Mouse (Mus musculus) myocyte (in vitro differentiated cells): ENCODE measurements around the gene Gemin8.

ENCODE experiments used
- CEBPB ChIP-seq: IDR thresholded peaks from 2 replicates; pipeline ENCODE4 v1.6.1; 2011; ENCODE audit warnings: mild to moderate bottlenecking, moderate library complexity; ENCODE audit not compliant: poor library complexity, insufficient read depth, severe bottlenecking
- E2F4 ChIP-seq: IDR thresholded peaks from one replicate; pipeline ENCODE4 v1.6.1; 2011; ENCODE audit warnings: mild to moderate bottlenecking, control low read depth, moderate library complexity; ENCODE audit not compliant: insufficient read depth
- MAX ChIP-seq: IDR thresholded peaks from one replicate; pipeline ENCODE4 v1.6.1; 2011; ENCODE audit warnings: low read depth, mild to moderate bottlenecking, control low read depth
- MYOD1 ChIP-seq, 3 experiments: IDR thresholded peaks; one replicate each; pipeline ENCODE4 v1.6.1; 2011; ENCODE audit warnings: control low read depth in 2 of 3, low read depth in 2 of 3, mild to moderate bottlenecking in 2 of 3, moderate library complexity in 1 of 3; ENCODE audit not compliant: insufficient read length in 2 of 3, control insufficient read depth in 1 of 3
- MYOG ChIP-seq, 3 experiments: IDR thresholded peaks; one replicate each; pipeline ENCODE4 v1.6.1; 2011; ENCODE audit warnings: control low read depth in 2 of 3, low read depth in 2 of 3, mild to moderate bottlenecking in 2 of 3; ENCODE audit not compliant: insufficient read length in 2 of 3, control insufficient read depth in 1 of 3, insufficient read depth in 1 of 3
- POLR2A ChIP-seq: IDR thresholded peaks from one replicate; pipeline ENCODE4 v1.6.1; 2011; ENCODE audit warnings: low read depth, mild to moderate bottlenecking, control low read depth, moderate library complexity; ENCODE audit not compliant: insufficient read length
- POLR2AphosphoS2 ChIP-seq: IDR thresholded peaks from one replicate; pipeline ENCODE4 v1.6.1; 2011; ENCODE audit warnings: low read depth, control low read depth; ENCODE audit not compliant: insufficient read length
- REST ChIP-seq: IDR thresholded peaks from one replicate; pipeline ENCODE4 v1.6.1; 2011; ENCODE audit warnings: mild to moderate bottlenecking, control low read depth, moderate library complexity; ENCODE audit not compliant: insufficient read depth, insufficient read length
- SRF ChIP-seq: IDR thresholded peaks from one replicate; pipeline ENCODE4 v1.6.1; 2011; ENCODE audit warnings: low read depth; ENCODE audit not compliant: control insufficient read depth, insufficient read length
- TCF12 ChIP-seq: IDR thresholded peaks from one replicate; pipeline ENCODE4 v1.6.1; 2011; ENCODE audit warnings: mild to moderate bottlenecking, control low read depth; ENCODE audit not compliant: poor library complexity, insufficient read depth, severe bottlenecking
- USF1 ChIP-seq: IDR thresholded peaks from one replicate; pipeline ENCODE4 v1.6.1; 2011; ENCODE audit warnings: low read depth, mild to moderate bottlenecking, control low read depth, moderate library complexity

GRCm38 (mm10) chrX:166216248-166216647 lies 46.0 kb downstream of the Gemin8 start:
- TF ChIP-seq POLR2A (no peak), USF1 (no peak), MYOG (IDR thresholded peaks at IDR 0.05; ENCODE audit: control insufficient read depth in 1 of 3, insufficient read depth in 1 of 3, insufficient read length in 2 of 3, low read depth in 2 of 3) (no peak), TCF12 (no peak), SRF (no peak), E2F4 (no peak), POLR2AphosphoS2 (no peak), MAX (no peak), MYOD1 (IDR thresholded peaks at IDR 0.05; ENCODE audit: control insufficient read depth in 1 of 3, insufficient read length in 2 of 3, low read depth in 2 of 3) (no peak), CEBPB (no peak), REST (no peak)
